Mouse (Mus musculus) CH12.LX (cell line): Measurements from ENCODE around the gene Nkap.

Source experiments
- CHD1 ChIP-seq: IDR thresholded peaks from 2 replicates; pipeline ENCODE4 v1.6.1; 2012; ENCODE audit warnings: low read depth, low read length, improper control_type of control experiment, inconsistent platforms
- CHD2 ChIP-seq: IDR thresholded peaks from 2 replicates; pipeline ENCODE4 v1.6.1; 2011; ENCODE audit warnings: low read length, improper control_type of control experiment
- CTCF ChIP-seq, 2 experiments: IDR thresholded peaks in 1 of 2; conservative IDR thresholded peaks in 1 of 2; 2 replicates each; pipeline ENCODE4 v1.5.1; 2011 to 2012; ENCODE audit warnings: low read depth in 2 of 2, low read length in 2 of 2, improper control_type of control experiment in 1 of 2, inconsistent platforms in 1 of 2, mild to moderate bottlenecking in 1 of 2, moderate library complexity in 1 of 2
- GABPA ChIP-seq: IDR thresholded peaks from 2 replicates; pipeline ENCODE4 v1.6.1; 2012; ENCODE audit warnings: low read depth, low read length, improper control_type of control experiment, inconsistent platforms; ENCODE audit not compliant: insufficient replicate concordance
- HCFC1 ChIP-seq: IDR thresholded peaks from 2 replicates; pipeline ENCODE4 v1.6.1; 2012; ENCODE audit warnings: low read depth, mild to moderate bottlenecking, inconsistent platforms, low read length, improper control_type of control experiment
- JUND ChIP-seq: conservative IDR thresholded peaks from 2 replicates; pipeline ENCODE4 v1.6.1; 2011; ENCODE audit warnings: low read depth, low read length, improper control_type of control experiment
- MAFK ChIP-seq: IDR thresholded peaks from 2 replicates; pipeline ENCODE4 v1.6.1; 2011; ENCODE audit warnings: low read length, improper control_type of control experiment; ENCODE audit not compliant: insufficient replicate concordance
- NELFE ChIP-seq: IDR thresholded peaks from 2 replicates; pipeline ENCODE4 v1.6.1; 2011; ENCODE audit warnings: low read depth, low read length, improper control_type of control experiment
- POLR2A ChIP-seq: IDR thresholded peaks from 2 replicates; pipeline ENCODE4 v1.6.1; 2011; ENCODE audit warnings: low read depth, mild to moderate bottlenecking, improper control_type of control experiment, low read length
- POLR2AphosphoS2 ChIP-seq: IDR thresholded peaks from 2 replicates; pipeline ENCODE4 v1.6.1; 2011; ENCODE audit warnings: low read depth, low read length, improper control_type of control experiment
- RAD21 ChIP-seq: IDR thresholded peaks from 2 replicates; pipeline ENCODE4 v1.6.1; 2011; ENCODE audit warnings: low read depth, mild to moderate bottlenecking, low read length, improper control_type of control experiment, moderate library complexity
- RCOR1 ChIP-seq: conservative IDR thresholded peaks from 2 replicates; pipeline ENCODE4 v1.6.1; 2012; ENCODE audit warnings: low read depth, mild to moderate bottlenecking, inconsistent platforms, low read length, improper control_type of control experiment
- SIN3A ChIP-seq: IDR thresholded peaks from 2 replicates; pipeline ENCODE4 v1.6.1; 2012; ENCODE audit warnings: low read length, improper control_type of control experiment, inconsistent platforms
- SMC3 ChIP-seq: IDR thresholded peaks from 2 replicates; pipeline ENCODE4 v1.6.1; 2011; ENCODE audit warnings: low read depth, low read length, improper control_type of control experiment

- no peak for TF ChIP-seq RAD21
- TF ChIP-seq GABPA = no peak
- TF ChIP-seq POLR2A = no peak
- TF ChIP-seq CTCF (conservative IDR thresholded peaks at IDR 0.05 in 1 of 2, IDR thresholded peaks at IDR 0.05 in 1 of 2; ENCODE audit: low read depth in 2 of 2, low read length in 2 of 2) = no peak
- no peak for TF ChIP-seq MAFK
- no peak for TF ChIP-seq RCOR1
- TF ChIP-seq NELFE = no peak
- no peak for TF ChIP-seq CHD2
- TF ChIP-seq HCFC1 = no peak
- TF ChIP-seq JUND = no peak
- no peak for TF ChIP-seq POLR2AphosphoS2
- no peak for TF ChIP-seq SIN3A
- TF ChIP-seq CHD1 = no peak
- no peak for TF ChIP-seq SMC3
These were observed 40.9 kb upstream of the Nkap start for GRCm38 (mm10) chrX:37085665-37086064.
